Mouse (Mus musculus) kidney, embryonic 14.5 days (tissue): ENCODE measurements around the gene Olfr97. TPM values are rescaled to one million over a fixed set of nuclear protein-coding genes. Genes with fewer than 3 reads are reported as not detected.
"Not testable (repeated sequence)": the region's sequence is repeated elsewhere in the genome, so short reads cannot be mapped to it uniquely, and the experiment has no call there.

Experiments
- ATAC-seq: fragments of 200-750 bp; cut with Nextera tagmentation; 2 replicates; pipeline ENCODE4 v1.8.0; 2017; ENCODE audit warnings: moderate number of reproducible peaks, mild to moderate bottlenecking, moderate TSS enrichment, moderate library complexity; ENCODE audit not compliant: low FRiP score, low TSS enrichment
- H3K27ac ChIP-seq: fragments of 300-500 bp; sonication (generic); 2 replicates; pipeline ENCODE4 v1.5.1; 2014; ENCODE audit warnings: low read depth, mild to moderate bottlenecking, low read length, moderate library complexity, mixed read lengths
- H3K27me3 ChIP-seq: fragments of 300-500 bp; sonication (generic); 2 replicates; pipeline ENCODE4 v1.6.1; 2014; ENCODE audit warnings: mild to moderate bottlenecking, low read length; ENCODE audit not compliant: control insufficient read depth, insufficient read depth
- H3K36me3 ChIP-seq: fragments of 300-500 bp; sonication (generic); 2 replicates; pipeline ENCODE4 v1.6.1; 2014; ENCODE audit warnings: low read length, mixed read lengths; ENCODE audit not compliant: control insufficient read depth, insufficient read depth
- H3K4me1 ChIP-seq: fragments of 300-500 bp; sonication (generic); 2 replicates; pipeline ENCODE4 v1.6.1; 2014; ENCODE audit warnings: low read length, mixed read lengths; ENCODE audit not compliant: control insufficient read depth, insufficient read depth
- H3K4me2 ChIP-seq: fragments of 300-500 bp; sonication (generic); replicated peaks from 2 replicates; pipeline ENCODE4 v1.6.1; 2014; ENCODE audit warnings: low read depth, mild to moderate bottlenecking, low read length
- H3K4me3 ChIP-seq: fragments of 300-500 bp; sonication (generic); 2 replicates; pipeline ENCODE4 v1.5.1; 2014; ENCODE audit warnings: mild to moderate bottlenecking, low read length
- H3K9ac ChIP-seq: fragments of 300-500 bp; sonication (generic); 2 replicates; pipeline ENCODE4 v1.6.1; 2014; ENCODE audit warnings: low read depth, mild to moderate bottlenecking, low read length, moderate library complexity
- H3K9me3 ChIP-seq: fragments of 300-500 bp; sonication (generic); 2 replicates; pipeline ENCODE4 v1.6.1; 2016; ENCODE audit warnings: low read length; ENCODE audit not compliant: control insufficient read depth
- WGBS: fragments of 180-500 bp; shearing (Covaris S2); extraction: QIAGEN DNeasy Blood & Tissue Kit; methylation state at CpG from one replicate; pipeline ENCODE4 v1.1.7; 2014; 5-methylcytosine and 5-hydroxymethylcytosine counted together
- polyA plus RNA-seq: library from polyadenylated mRNA; unstranded; fragments of >200 nt; fragmentation: Nextera tagmentation; extraction: Ambion mirVana; gene quantifications from 2 replicates; pipeline ENCODE4 v1.2.1, GENCODE M21; 2014

Gene Olfr97
- polyA plus RNA-seq = not detected in 2 replicates

DNA sequence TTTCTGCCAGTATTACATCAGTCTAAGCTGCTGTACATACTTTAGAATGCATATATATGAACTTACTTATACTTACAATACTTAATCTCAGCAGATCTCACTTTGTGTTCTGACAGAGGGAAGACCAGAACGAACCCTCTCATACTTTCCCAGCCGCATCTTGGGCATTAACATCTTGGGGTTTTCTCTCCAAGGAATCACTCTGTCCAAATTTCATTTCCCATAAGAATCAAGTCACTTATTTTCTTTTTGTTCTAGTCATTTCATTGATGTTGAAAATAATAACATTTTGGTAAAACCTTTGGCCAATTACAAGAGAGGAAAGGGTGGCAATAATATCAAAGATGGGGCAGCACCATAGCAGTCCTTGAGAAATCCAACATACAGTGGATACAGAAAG lies at the start of gene Olfr97:
TSS of gene Olfr97 (minus strand) at position 101 of the 400 bp plus-strand sequence.
- H3K4me1 ChIP-seq, H3K27me3 ChIP-seq, ATAC-seq, H3K9me3 ChIP-seq, H3K4me3 ChIP-seq, H3K27ac ChIP-seq, H3K4me2 ChIP-seq, H3K36me3 ChIP-seq, H3K9ac ChIP-seq: not testable (repeated sequence)
- WGBS = 85% methylated on average over 2 of the region's 2 CpGs

DNA sequence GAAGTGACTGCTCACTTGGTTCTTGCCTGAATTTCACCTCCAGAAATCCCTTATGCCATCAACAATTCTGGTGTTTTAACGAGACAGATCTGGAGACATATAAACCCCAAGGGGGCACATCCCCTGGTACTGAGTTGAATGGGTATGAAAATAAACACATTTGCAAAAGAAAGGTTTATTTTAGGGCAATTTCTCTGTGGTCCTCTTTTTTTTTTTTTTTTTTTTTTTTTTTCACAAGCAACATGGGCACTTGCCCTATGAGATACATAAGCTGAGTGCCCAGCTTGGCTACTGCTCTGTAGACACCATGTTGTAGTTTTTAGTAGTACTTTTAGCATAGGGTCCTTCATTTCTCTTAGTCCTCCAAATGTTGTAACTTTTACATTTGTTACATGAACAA lies 46.2 kb upstream of the Olfr97 start, which contains the start of gene Olfr99:
TSS of gene Olfr99 (minus strand) at position 101 of the 400 bp plus-strand sequence.
- no peak for ATAC-seq
- Histone ChIP-seq H3K9me3 (no peaks in the 10 kb centered on the region), H3K36me3 (no peaks in the 10 kb centered on the region), H3K4me1 (no peaks in the 10 kb centered on the region), H3K27me3 (no peaks in the 10 kb centered on the region), H3K4me3 (no peak within 1 kb of the TSS), H3K4me2 (no peak within 1 kb of the TSS), H3K27ac (no peak within 1 kb of the TSS), H3K9ac (no peak within 1 kb of the TSS)
- 70% methylated on average over 1 of the region's 1 CpGs for WGBS

DNA sequence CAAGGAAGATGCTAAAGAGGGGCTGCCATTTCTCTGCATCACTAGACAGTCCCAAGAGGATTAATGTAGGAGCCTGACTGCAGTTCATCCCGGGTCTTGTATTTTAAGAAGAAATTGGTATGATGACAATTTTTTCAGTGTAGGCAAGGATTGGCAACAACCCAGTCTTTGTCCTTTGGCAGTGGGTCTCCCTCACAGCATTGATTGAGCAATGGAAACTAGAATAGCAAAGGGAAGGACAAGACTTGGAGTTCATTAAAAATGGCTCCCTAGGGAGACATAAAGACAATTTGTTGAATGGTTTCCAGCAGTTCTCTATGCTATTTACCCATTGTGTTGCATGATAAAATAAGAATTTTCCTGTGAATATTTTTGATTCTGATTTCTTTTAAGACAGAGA lies 43.2 kb upstream of the Olfr97 start:
- no peaks in the 10 kb centered on the region for H3K27me3 ChIP-seq
- no peak overlapping the region for H3K9ac ChIP-seq
- H3K4me2 ChIP-seq = no peak overlapping the region
- no peaks in the 10 kb centered on the region for H3K4me1 ChIP-seq
- WGBS = 88% methylated on average over 1 of the region's 1 CpGs
- H3K4me3 ChIP-seq = no peak overlapping the region
- no peaks in the 10 kb centered on the region for H3K9me3 ChIP-seq
- no peak for ATAC-seq
- H3K36me3 ChIP-seq = no peaks in the 10 kb centered on the region
- no peak overlapping the region for H3K27ac ChIP-seq

DNA sequence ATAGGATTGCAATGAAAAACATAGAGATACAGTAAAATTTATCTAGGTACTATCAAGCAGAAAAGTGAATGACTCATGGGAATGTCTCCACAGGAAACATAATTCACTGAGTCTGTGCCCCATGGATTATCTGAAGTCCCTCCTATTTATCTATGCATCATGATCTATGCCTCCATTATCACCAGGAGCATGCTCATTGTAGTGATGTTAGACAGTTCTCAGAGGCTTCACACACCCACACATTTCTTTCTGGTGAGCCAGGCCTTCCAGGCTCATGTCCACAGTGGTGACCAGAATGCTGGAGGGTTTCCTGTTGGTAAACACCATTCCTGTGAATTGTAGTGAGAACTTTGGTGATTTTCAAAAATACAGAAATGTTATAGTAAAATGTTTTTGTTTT lies 39.4 kb upstream of the Olfr97 start:
- Histone ChIP-seq H3K36me3 (no peaks in the 10 kb centered on the region), H3K4me1 (no peaks in the 10 kb centered on the region), H3K9me3 (no peaks in the 10 kb centered on the region), H3K9ac (no peak overlapping the region), H3K27ac (no peak overlapping the region), H3K27me3 (no peaks in the 10 kb centered on the region), H3K4me2 (no peak overlapping the region), H3K4me3 (no peak overlapping the region)
- ATAC-seq = no peak

DNA sequence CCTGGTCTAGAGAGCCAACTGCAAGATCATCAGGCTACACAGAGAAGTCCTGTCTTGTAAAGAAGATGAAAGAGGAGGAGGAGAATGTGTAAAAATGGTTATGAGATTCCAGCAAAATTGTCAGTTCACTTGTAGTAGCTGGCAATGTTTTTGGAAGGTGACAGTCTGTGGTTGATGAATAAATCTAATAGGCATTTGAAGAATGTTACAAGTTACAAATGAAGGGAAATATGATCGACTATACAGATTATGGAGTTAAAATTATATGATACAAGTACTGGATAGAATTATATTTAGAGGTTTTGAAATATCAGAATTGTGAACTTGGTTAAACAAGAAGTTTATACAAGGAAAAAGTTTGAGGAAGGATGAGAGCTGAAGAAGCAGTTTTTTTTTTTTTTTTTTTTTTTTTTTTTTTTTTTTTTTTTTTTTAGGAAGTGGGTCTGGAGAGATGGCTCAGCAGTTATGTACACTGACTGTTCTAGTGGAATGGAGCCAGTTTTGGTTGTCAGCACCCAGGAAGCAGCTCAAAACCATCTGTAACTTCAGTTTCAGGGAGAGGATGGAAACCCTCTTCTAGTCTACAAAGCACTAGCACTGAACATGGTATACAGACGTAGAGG lies 38.6 kb upstream of the Olfr97 start:
- Histone ChIP-seq H3K36me3 (no peaks in the 10 kb centered on the region), H3K4me3 (no peak overlapping the region), H3K9me3 (no peaks in the 10 kb centered on the region), H3K27ac (no peak overlapping the region), H3K4me1 (no peaks in the 10 kb centered on the region), H3K27me3 (no peaks in the 10 kb centered on the region), H3K9ac (no peak overlapping the region), H3K4me2 (no peak overlapping the region)
- 89% methylated on average over 2 of the region's 2 CpGs for WGBS
- no peak for ATAC-seq

DNA sequence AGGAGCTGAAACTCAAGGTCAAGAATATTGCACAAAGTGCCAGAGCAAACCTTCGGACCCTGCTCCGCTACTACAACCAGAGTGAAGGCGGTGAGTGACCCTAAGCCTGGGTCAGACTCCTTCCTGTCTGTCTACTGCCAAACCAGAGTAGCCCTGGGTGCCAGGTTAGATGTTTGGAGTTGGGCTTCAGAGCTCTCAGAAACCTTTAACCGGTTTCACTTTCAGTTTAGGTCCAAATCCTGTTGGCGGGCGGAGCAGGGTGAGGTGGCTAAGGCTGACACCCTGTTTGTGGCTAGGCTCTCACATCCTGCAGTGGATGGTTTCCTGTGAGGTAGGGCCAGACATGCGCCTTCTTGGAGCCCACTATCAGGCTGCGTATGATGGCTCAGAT lies 33.6 kb upstream of the Olfr97 start:
- Histone ChIP-seq H3K27me3 (no peaks in the 10 kb centered on the region; the same call in 1 of the 2 replicates), H3K27ac (no peak overlapping the region), H3K9me3 (no peaks in the 10 kb centered on the region), H3K4me3 (peak overlapping the region; percentile 50), H3K36me3 (no peaks in the 10 kb centered on the region), H3K4me2 (peak overlapping the region; percentile 88), H3K9ac (peak overlapping the region; percentile 40; the same call in 1 of the 2 replicates), H3K4me1 (no peaks in the 10 kb centered on the region)
- WGBS = 69% methylated on average over 8 of the region's 8 CpGs
- peak; percentile 10; the same call in 1 of the 2 replicates for ATAC-seq

DNA sequence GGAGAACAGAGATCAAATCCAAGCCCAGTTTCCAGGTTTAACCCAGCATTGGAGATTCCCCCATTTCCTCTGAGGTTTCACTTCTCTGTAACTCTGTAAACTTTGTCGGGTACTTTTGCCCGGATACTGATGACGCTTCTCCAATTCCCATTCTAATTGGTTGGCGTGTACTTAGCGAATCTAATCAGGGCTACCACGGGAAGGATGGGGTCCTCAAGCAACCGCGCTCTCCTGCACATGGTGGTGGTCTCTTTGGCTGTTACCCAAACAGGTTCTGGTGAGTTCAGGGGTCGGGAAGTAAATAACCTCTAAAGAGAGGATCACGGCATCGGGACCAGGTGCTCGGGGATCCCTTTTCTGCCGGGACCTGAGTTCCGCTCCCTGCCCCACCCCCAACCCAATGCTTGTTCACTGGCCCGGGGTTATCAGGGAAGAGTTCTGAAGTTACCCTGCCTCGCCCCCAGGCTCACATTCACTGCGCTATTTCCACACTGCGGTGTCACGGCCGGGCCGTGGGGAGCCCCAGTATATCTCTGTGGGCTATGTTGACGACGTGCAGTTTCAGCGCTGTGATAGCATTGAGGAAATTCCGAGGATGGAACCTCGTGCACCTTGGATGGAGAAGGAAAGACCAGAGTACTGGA lies 33.0 kb upstream of the Olfr97 start, which contains the start of gene H2-M3:
TSS of gene H2-M3 (plus strand) at position 163 of the 644 bp plus-strand sequence.
- WGBS = 5% methylated on average over 26 of the region's 26 CpGs
- ATAC-seq = peak; percentile 99
- H3K36me3 ChIP-seq = no peaks in the 10 kb centered on the region
- no peaks in the 10 kb centered on the region for H3K4me1 ChIP-seq
- H3K4me3 ChIP-seq = peak within 1 kb of the TSS; percentile 50
- H3K9me3 ChIP-seq = no peaks in the 10 kb centered on the region
- H3K27me3 ChIP-seq = no peaks in the 10 kb centered on the region; the same call in 1 of the 2 replicates
- H3K9ac ChIP-seq = peak within 1 kb of the TSS; percentile 40; the same call in 1 of the 2 replicates
- H3K4me2 ChIP-seq = peak within 1 kb of the TSS; percentile 88
- H3K27ac ChIP-seq = no peak within 1 kb of the TSS

DNA sequence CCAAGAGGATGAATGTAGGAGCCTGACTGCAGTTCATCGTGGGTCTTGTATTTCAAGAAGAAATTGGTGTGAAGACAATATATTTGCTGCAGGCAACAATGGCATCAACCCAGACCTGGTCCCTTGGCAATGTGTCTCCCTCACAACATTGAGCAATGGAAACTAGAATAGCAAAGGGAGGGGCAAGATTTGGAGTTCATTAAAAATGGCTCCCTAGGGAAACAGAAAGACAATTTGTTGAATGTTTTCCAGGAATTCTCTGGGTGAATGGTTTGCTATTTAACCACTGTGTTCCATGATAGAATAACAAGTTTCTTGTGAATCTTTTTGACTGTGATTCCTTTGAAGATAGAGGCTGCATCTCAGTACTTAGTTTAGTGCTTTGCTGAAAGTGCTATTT lies 26.5 kb upstream of the Olfr97 start, which contains the start of gene Olfr98:
TSS of gene Olfr98 (minus strand) at position 124 of the 400 bp plus-strand sequence.
- H3K9ac ChIP-seq = no peak within 1 kb of the TSS
- H3K36me3 ChIP-seq = no peaks in the 10 kb centered on the region
- no peak within 1 kb of the TSS for H3K4me2 ChIP-seq
- H3K4me1 ChIP-seq = no peaks in the 10 kb centered on the region
- no peak for ATAC-seq
- no peak within 1 kb of the TSS for H3K27ac ChIP-seq
- H3K9me3 ChIP-seq = no peaks in the 10 kb centered on the region
- H3K4me3 ChIP-seq = no peak within 1 kb of the TSS
- H3K27me3 ChIP-seq = no peaks in the 10 kb centered on the region; the same call in 1 of the 2 replicates
- 89% methylated on average over 1 of the region's 1 CpGs for WGBS

DNA sequence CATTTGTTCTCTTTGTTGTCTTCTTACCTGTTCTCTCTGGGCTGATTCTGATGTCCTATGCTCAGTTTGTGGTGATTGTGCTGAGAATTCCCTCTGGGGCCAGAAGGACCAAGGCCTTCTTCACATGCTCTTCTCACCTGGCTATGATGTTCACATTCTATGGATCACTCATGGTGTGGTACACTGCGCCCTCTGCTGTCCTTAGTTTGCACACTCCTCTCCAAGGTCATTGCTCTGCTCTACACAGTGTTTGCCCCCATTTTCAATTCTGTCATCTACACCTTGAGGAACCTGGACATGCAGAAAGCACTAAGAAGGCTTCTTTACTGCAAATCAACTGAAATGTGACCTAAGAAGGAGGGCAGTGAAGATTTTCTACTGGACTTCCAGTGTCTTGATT lies 13.4 kb upstream of the Olfr97 start:
- H3K27ac ChIP-seq = no peak overlapping the region
- 17% methylated on average over 1 of the region's 1 CpGs for WGBS
- H3K9ac ChIP-seq = no peak overlapping the region
- no peaks in the 10 kb centered on the region for H3K9me3 ChIP-seq
- no peaks in the 10 kb centered on the region for H3K27me3 ChIP-seq
- no peaks in the 10 kb centered on the region for H3K4me1 ChIP-seq
- no peaks in the 10 kb centered on the region for H3K36me3 ChIP-seq
- no peak for ATAC-seq
- no peak overlapping the region for H3K4me3 ChIP-seq
- H3K4me2 ChIP-seq = no peak overlapping the region
